ENCODE assay signal across 9 mouse cellular contexts in the genomic region with DNA sequence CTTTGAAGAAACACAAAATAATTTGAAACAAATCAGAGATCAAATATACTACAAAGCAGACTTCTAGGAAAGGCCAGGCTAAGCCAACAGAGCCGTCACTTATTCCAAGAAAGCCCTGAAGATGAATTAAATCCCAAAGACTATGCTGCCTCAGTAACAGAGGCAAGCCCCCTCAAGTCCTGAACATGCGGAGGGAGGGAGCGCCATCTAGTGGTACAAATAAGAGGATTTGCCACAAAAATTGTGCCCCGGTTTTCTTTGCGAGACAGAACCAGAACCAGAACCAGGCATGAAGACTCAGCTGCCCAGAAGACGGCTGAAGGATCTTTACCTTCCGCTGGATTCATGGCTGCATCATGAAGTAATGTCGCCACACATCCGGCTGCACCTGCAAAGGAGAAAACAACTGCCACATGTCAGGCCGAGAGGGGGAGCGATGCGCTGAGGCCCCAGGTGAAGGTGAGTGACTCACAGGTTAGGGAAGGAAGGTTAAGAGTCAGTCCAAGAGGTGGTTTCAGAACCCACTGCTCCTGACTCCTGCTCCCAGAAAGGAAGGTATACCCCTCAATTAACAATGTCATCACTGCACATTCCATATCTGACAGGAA. TPM values are rescaled to one million over a fixed set of nuclear protein-coding genes. Genes with fewer than 3 reads are reported as not detected.
DNase-seq lines count a peak whose midpoint lies in the region; ATAC-seq and TF ChIP-seq lines count a peak whose summit lies in the region.
"Had no signal": no experiment of that assay in that cellular context is flagged by ENCODE, and none has a peak within 500 bp of the region (broad histone marks: within the 10 kb centered on the region; RNA-seq: fewer than 3 reads in every experiment).

No protein-coding gene starts in this region.

- no peak overlapping the region for H3K27ac ChIP-seq in heart, adult 2 months
- H3K27ac ChIP-seq in heart, embryonic 11.5 days (ENCODE audit: low read depth, low read length): no peak overlapping the region
- no peak overlapping the region for H3K27ac ChIP-seq in small intestine, adult 2 months (ENCODE audit: insufficient read depth, low read depth, low read length)
- H3K27ac ChIP-seq: neural tube, embryonic 13.5 days had no signal

- H3K4me1 ChIP-seq in heart, adult 2 months (ENCODE audit: control insufficient read depth, insufficient read depth, low read length): no peaks in the 10 kb centered on the region; the same call in none of the 2 replicates
- no peaks in the 10 kb centered on the region for H3K4me1 ChIP-seq in heart, embryonic 11.5 days (ENCODE audit: control insufficient read depth, insufficient read depth, low read length)
- peaks cover 3% of the 10 kb centered on the region; the same call in 1 of the 2 replicates for H3K4me1 ChIP-seq in small intestine, adult 2 months (ENCODE audit: control insufficient read depth, insufficient read depth, insufficient read length, low read length)

- 69% methylated on average over 12 of the region's 12 CpGs for WGBS in heart, adult 2 months
- 62% methylated on average over 12 of the region's 12 CpGs for WGBS in heart, embryonic 11.5 days (ENCODE audit: insufficient replicate concordance)
- WGBS in small intestine, adult 2 months: 77% methylated on average over 12 of the region's 12 CpGs

- H3K9ac ChIP-seq in heart, adult 2 months (ENCODE audit: low read depth, low read length): no peak overlapping the region
- H3K9ac ChIP-seq in heart, embryonic 11.5 days (ENCODE audit: low read depth, low read length): no peak overlapping the region
- H3K9ac ChIP-seq: neural tube, embryonic 13.5 days had no signal

- H3K36me3 ChIP-seq in heart, adult 2 months (ENCODE audit: control insufficient read depth, insufficient read depth, low read length): no peaks in the 10 kb centered on the region
- peaks cover 4% of the 10 kb centered on the region; the same call in 1 of the 2 replicates for H3K36me3 ChIP-seq in heart, embryonic 11.5 days (ENCODE audit: control insufficient read depth, insufficient read depth, low read length)
- H3K36me3 ChIP-seq in small intestine, adult 2 months (ENCODE audit: control insufficient read depth, insufficient read depth, low read length): peaks cover 34% of the 10 kb centered on the region

- no peak overlapping the region for H3K4me3 ChIP-seq in heart, adult 2 months
- no peak overlapping the region for H3K4me3 ChIP-seq in heart, embryonic 11.5 days (ENCODE audit: low read depth, low read length)
- H3K4me3 ChIP-seq in small intestine, adult 2 months (ENCODE audit: low read depth, low read length): no peak overlapping the region
- H3K4me3 ChIP-seq: neural tube, embryonic 13.5 days had no signal

- no peaks in the 10 kb centered on the region for H3K9me3 ChIP-seq in heart, embryonic 11.5 days (replicated peaks; ENCODE audit: control insufficient read depth, low read length)
- H3K9me3 ChIP-seq: neural tube, embryonic 13.5 days had no signal

- peak in 1 of 2 experiments; percentile 21 for DNase-seq in heart, adult 2 months
- DNase-seq in urinary bladder, postnatal 25 days (ENCODE audit: low spot score): peak; percentile 43
- no peak for DNase-seq in urinary bladder, postnatal 10 days (ENCODE audit: low spot score)
- DNase-seq in embryo, embryonic 11 days: peak; percentile 67
- DNase-seq in left cerebral cortex, postnatal 36 days (ENCODE audit: low spot score in 2 of 2): peak; percentile 21 to 33
- DNase-seq in spleen, postnatal 14 days (ENCODE audit: low spot score in 2 of 2): no peak

- peaks cover 2% of the 10 kb centered on the region for H3K79me2 ChIP-seq in heart, adult 2 months (replicated peaks; ENCODE audit: control insufficient read depth, insufficient read depth, low read length)

- TF ChIP-seq EP300 in heart, adult 2 months (IDR thresholded peaks at IDR 0.05; ENCODE audit: insufficient read depth, low read depth, low read length): no peak

- ATAC-seq in heart, embryonic 11.5 days (replicated peaks; ENCODE audit: insufficient number of reproducible peaks, low FRiP score, low TSS enrichment): no peak

- TF ChIP-seq CTCF in heart, adult 2 months (IDR thresholded peaks at IDR 0.05): peak; percentile 89
- peak; percentile 86; the same call in 1 of the 2 replicates for TF ChIP-seq CTCF in small intestine, adult 2 months (IDR thresholded peaks at IDR 0.05; ENCODE audit: extremely low read depth, insufficient read length, insufficient replicate concordance, low read depth, low read length)

- no peaks in the 10 kb centered on the region for H3K27me3 ChIP-seq in heart, adult 2 months (ENCODE audit: control insufficient read depth, insufficient read depth, low read length)
- H3K27me3 ChIP-seq in heart, embryonic 11.5 days (ENCODE audit: control insufficient read depth, insufficient read depth, low read length): no peaks in the 10 kb centered on the region
- H3K27me3 ChIP-seq in small intestine, adult 2 months (ENCODE audit: control insufficient read depth, insufficient read depth, low read length): no peaks in the 10 kb centered on the region
- H3K27me3 ChIP-seq: neural tube, embryonic 13.5 days had no signal

- intact Hi-C loops in heart, adult 2 months (cut with DNase I): no loop called here
- intact Hi-C loops in left cerebral cortex, postnatal 36 days (cut with DNase I): loop anchor here (5.0 kb wide), 1 partner anchor 38 kb away; no protein-coding TSS in a partner anchor

- no peak overlapping the region for H3K4me2 ChIP-seq in heart, embryonic 11.5 days
- H3K4me2 ChIP-seq: neural tube, embryonic 13.5 days had no signal

- no peak for TF ChIP-seq POLR2A in heart, adult 2 months (IDR thresholded peaks at IDR 0.05; ENCODE audit: insufficient read depth, low read depth, low read length)
- no peak for TF ChIP-seq POLR2A in small intestine, adult 2 months (IDR thresholded peaks at IDR 0.05; ENCODE audit: low read depth, low read length)

RNA-seq across cellular contexts. Expression of a gene that starts 9.1 kb away (rescaled TPM):
- total RNA-seq in heart, adult 2 months (2021): 10 to 100 TPM; 23.3 to 31.7 TPM
- polyA plus RNA-seq in heart, adult 2 months (2012; rRNA removed): 48.3 and 50.0 TPM in 2 replicates
- polyA plus RNA-seq in heart, embryonic 11.5 days (2014; fragmentation: Nextera tagmentation; extraction: Ambion mirVana): 5.7 and 9.5 TPM in 2 replicates
- 10 to 100 TPM; 39.2 to 39.9 TPM for total RNA-seq in left cerebral cortex, postnatal 36 days (2021)
- polyA plus RNA-seq in small intestine, adult 2 months (2012; rRNA removed): 41.0 and 74.2 TPM in 2 replicates

RNA-seq across cellular contexts. Expression of a gene that starts 23.9 kb away (rescaled TPM):
- 1 to 10 TPM; 2.6 to 2.9 TPM for total RNA-seq in heart, adult 2 months (2021)
- polyA plus RNA-seq in heart, adult 2 months (2012; rRNA removed): 1.8 and 2.0 TPM in 2 replicates
- 9.1 and 10.6 TPM in 2 replicates for polyA plus RNA-seq in heart, embryonic 11.5 days (2014; fragmentation: Nextera tagmentation; extraction: Ambion mirVana)
- 10 to 100 TPM; 22.5 to 23.3 TPM for total RNA-seq in left cerebral cortex, postnatal 36 days (2021)
- polyA plus RNA-seq in small intestine, adult 2 months (2012; rRNA removed): 16.3 and 23.3 TPM in 2 replicates

RNA-seq across cellular contexts. Expression of a gene that starts 53.4 kb away (rescaled TPM):
- not detected for total RNA-seq in heart, adult 2 months (2021)
- not detected in 2 replicates for polyA plus RNA-seq in heart, adult 2 months (2012; rRNA removed)
- polyA plus RNA-seq in heart, embryonic 11.5 days (2014; fragmentation: Nextera tagmentation; extraction: Ambion mirVana): not detected in 2 replicates
- total RNA-seq in left cerebral cortex, postnatal 36 days (2021): not detected
- 12.3 and 24.9 TPM in 2 replicates for polyA plus RNA-seq in small intestine, adult 2 months (2012; rRNA removed)
- polyA plus RNA-seq: neural tube, embryonic 13.5 days had no signal

Comparison
In these comparisons a context has a peak if more than half of its experiments do, and no peak if none do; other contexts are left out.
1. DNase-seq: peak in urinary bladder, postnatal 25 days (single experiment), embryo, embryonic 11 days (single experiment) and left cerebral cortex, postnatal 36 days (2 of 2); none in urinary bladder, postnatal 10 days (single experiment) and spleen, postnatal 14 days (0 of 2).
2. RNA of a gene that starts 53.4 kb away (polyA plus RNA-seq): 12.3 to 24.9 TPM in small intestine, adult 2 months; not detected in heart, embryonic 11.5 days and not detected in heart, adult 2 months; every median in the first group is over 10 times any median in the second.